Mouse (Mus musculus): ENCODE results near the gene Pcgf1.

DNA sequence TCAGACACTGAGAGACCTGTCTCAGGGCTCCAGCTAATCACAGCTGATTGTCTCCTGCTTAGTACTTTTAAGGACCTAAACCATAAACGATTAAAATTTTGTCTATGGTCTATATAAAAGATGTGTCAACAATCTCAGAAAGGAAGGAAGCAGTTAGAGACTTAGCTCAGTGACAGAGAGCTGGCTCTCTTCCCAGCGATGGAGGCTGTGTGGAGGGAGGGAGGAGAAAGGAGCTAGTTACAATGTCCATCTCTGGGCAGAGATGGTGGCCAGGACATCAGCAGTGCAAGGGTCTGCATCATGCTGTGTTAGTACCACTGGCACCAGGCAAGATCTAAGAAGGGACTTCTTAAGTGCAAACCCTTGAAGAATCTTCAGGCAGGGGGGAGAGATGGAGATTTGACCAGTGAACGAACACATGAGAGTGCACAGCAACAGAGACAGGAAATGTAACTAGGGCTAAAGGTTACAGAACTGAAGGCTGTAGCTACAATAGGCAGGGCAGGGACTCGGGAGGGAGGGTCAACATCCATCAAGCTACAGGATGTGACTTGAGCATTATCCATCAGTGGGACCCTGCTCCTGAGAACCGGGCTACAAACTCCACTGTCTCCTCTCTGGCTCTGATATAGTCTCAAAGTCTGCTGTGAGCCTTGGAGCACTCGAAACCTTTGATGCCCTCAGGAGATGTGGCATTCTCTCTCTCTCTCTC is 14.9 kb downstream of the Pcgf1 start:
- TF ChIP-seq POLR2A (IDR thresholded peaks at IDR 0.05; ENCODE audit: insufficient read depth, low read depth, low read length) = no peak
- no peak for TF ChIP-seq CTCF (IDR thresholded peaks at IDR 0.05; ENCODE audit: insufficient read depth, low read depth, low read length)

All from olfactory bulb, adult 2 months (tissue).